Mouse (Mus musculus) small intestine, adult 2 months (tissue): ENCODE measurements around the gene Abhd12.

ENCODE experiments used
- CTCF ChIP-seq: fragments of 200-500 bp; IDR thresholded peaks from 2 replicates; pipeline ENCODE4 v1.5.1; 2012; ENCODE audit warnings: low read depth, mild to moderate bottlenecking, control low read depth, inconsistent platforms, low read length, moderate library complexity, mixed read lengths; ENCODE audit not compliant: insufficient replicate concordance, insufficient read length; ENCODE audit errors: extremely low read depth
- POLR2A ChIP-seq: fragments of 200-500 bp; IDR thresholded peaks from 2 replicates; pipeline ENCODE4 v1.6.1; 2012; ENCODE audit warnings: low read depth, mild to moderate bottlenecking, control low read depth, inconsistent platforms, low read length, moderate library complexity

- TF ChIP-seq CTCF (no peak), POLR2A (no peak)
These were observed 103.9 kb downstream of the Abhd12 start for GRCm38 (mm10) chr2:150800616-150801015.
